Mouse (Mus musculus) spleen, adult 2 months (tissue): Measurements from ENCODE around the gene Papln.

Experiments
- CTCF ChIP-seq: fragments of 200-500 bp; IDR thresholded peaks from 2 replicates; pipeline ENCODE4 v1.5.1; 2011; ENCODE audit warnings: mild to moderate bottlenecking, inconsistent platforms; ENCODE audit not compliant: insufficient read depth, insufficient read length, insufficient replicate concordance; ENCODE audit errors: extremely low read depth
- POLR2A ChIP-seq: fragments of 200-500 bp; IDR thresholded peaks from 2 replicates; pipeline ENCODE4 v1.6.1; 2011; ENCODE audit warnings: low read depth, low read length, inconsistent platforms

DNA sequence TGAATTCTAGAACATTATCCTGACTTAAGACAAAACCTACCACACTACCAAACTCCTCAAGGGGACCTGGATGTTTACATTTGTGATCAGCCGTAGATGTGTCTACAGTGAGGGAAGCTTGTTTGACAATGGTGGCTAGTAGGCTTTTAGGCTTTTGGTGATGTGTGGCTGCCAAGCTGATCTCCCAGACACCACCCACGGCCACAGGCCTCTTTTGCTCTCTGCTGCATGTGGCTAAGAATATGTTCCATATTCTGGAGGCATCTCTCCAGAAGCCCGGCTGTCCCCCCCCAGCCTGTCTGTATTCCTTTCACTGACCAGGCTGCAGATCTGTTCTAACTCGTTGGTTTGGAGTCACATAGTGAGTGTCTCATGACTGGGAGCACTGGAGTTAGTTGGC, 27.3 kb downstream of the Papln start:
- TF ChIP-seq CTCF, result no peak
- TF ChIP-seq POLR2A, result no peak
